Mouse (Mus musculus) heart, embryonic 14.5 days (tissue): ENCODE measurements around the gene Xdh. TPM values are rescaled to one million over a fixed set of nuclear protein-coding genes. Genes with fewer than 3 reads are reported as not detected.

Source experiments
- ATAC-seq: fragments of 200-750 bp; cut with Nextera tagmentation; 2 replicates; pipeline ENCODE4 v1.8.0; 2017; ENCODE audit warnings: low read depth, moderate TSS enrichment; ENCODE audit not compliant: insufficient number of reproducible peaks, insufficient read depth, low FRiP score
- H3K27ac ChIP-seq, 2 experiments: fragments of 200-500 bp in 1 of 2; fragments of 300-500 bp in 1 of 2; sonication (generic) in 1 of 2; replicated peaks in 1 of 2; 2 replicates each; pipeline ENCODE4 v1.5.1; 2012 to 2014; ENCODE audit warnings: low read depth in 2 of 2, low read length in 2 of 2, control low read depth in 1 of 2, mild to moderate bottlenecking in 1 of 2, mixed read lengths in 1 of 2; ENCODE audit not compliant: control insufficient read depth in 1 of 2, insufficient read depth in 1 of 2
- H3K27me3 ChIP-seq: fragments of 300-500 bp; sonication (generic); 2 replicates; pipeline ENCODE4 v1.6.1; 2014; ENCODE audit warnings: mild to moderate bottlenecking, low read length, control low read depth; ENCODE audit not compliant: control insufficient read depth, insufficient read depth
- H3K36me3 ChIP-seq: fragments of 300-500 bp; sonication (generic); 2 replicates; pipeline ENCODE4 v1.6.1; 2014; ENCODE audit warnings: mild to moderate bottlenecking, control low read depth, low read length, mixed read lengths; ENCODE audit not compliant: control insufficient read depth, insufficient read depth
- H3K4me1 ChIP-seq, 2 experiments: fragments of 200-500 bp in 1 of 2; fragments of 300-500 bp in 1 of 2; sonication (generic) in 1 of 2; 2 replicates each; pipeline ENCODE4 v1.6.1; 2012 to 2014; ENCODE audit warnings: low read length in 2 of 2, control low read depth in 1 of 2, mixed read lengths in 1 of 2; ENCODE audit not compliant: control insufficient read depth in 2 of 2, insufficient read depth in 2 of 2
- H3K4me2 ChIP-seq: fragments of 300-500 bp; sonication (generic); 2 replicates; pipeline ENCODE4 v1.6.1; 2014; ENCODE audit warnings: mild to moderate bottlenecking, low read length
- H3K4me3 ChIP-seq, 2 experiments: fragments of 200-500 bp in 1 of 2; fragments of 300-500 bp in 1 of 2; sonication (generic) in 1 of 2; 2 replicates each; pipeline ENCODE4 v1.5.1; 2012 to 2014; ENCODE audit warnings: low read length in 2 of 2, mild to moderate bottlenecking in 2 of 2, control low read depth in 1 of 2, low read depth in 1 of 2, moderate library complexity in 1 of 2; ENCODE audit not compliant: control insufficient read depth in 1 of 2, insufficient read depth in 1 of 2
- H3K9ac ChIP-seq: fragments of 300-500 bp; sonication (generic); 2 replicates; pipeline ENCODE4 v1.6.1; 2014; ENCODE audit warnings: mild to moderate bottlenecking, low read length
- H3K9me3 ChIP-seq: fragments of 300-500 bp; sonication (generic); 2 replicates; pipeline ENCODE4 v1.6.1; 2016; ENCODE audit warnings: low read length, control low read depth; ENCODE audit not compliant: control insufficient read depth
- WGBS: fragments of 180-500 bp; shearing (Covaris S2); extraction: QIAGEN DNeasy Blood & Tissue Kit; methylation state at CpG from one replicate; pipeline ENCODE4 v1.1.7; 2014; 5-methylcytosine and 5-hydroxymethylcytosine counted together
- polyA plus RNA-seq: library from polyadenylated mRNA; unstranded; fragments of >200 nt; fragmentation: Nextera tagmentation; extraction: Ambion mirVana; gene quantifications from 2 replicates; pipeline ENCODE4 v1.2.1, GENCODE M21; 2014

Gene Xdh
- polyA plus RNA-seq, 1 experiment from 2014 or later = 0.96 TPM

DNA sequence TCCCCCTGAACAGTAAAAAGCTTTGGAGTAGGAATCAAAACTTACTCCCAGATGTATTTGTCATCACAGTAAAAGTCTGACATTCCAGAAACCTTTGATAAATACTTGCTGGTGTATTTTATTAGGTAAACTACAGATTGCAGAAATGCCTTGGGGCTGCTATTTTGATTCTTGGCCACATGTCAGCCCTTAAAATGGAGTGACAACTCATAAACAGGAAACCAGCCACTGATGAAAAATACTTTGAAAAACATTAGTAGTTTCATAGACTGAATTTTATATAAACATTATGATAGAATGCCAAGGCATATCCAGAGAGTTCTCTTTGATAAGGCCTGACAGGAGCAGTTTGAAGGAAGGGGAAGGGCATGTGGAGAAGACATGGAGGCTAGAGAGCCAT, 26.1 kb upstream of the Xdh start:
- Histone ChIP-seq H3K9ac (no peak overlapping the region), H3K36me3 (no peaks in the 10 kb centered on the region), H3K9me3 (no peaks in the 10 kb centered on the region), H3K4me3 (no peak overlapping the region), H3K27ac (no peak overlapping the region), H3K4me1 (no peaks in the 10 kb centered on the region), H3K4me2 (no peak overlapping the region), H3K27me3 (no peaks in the 10 kb centered on the region)
- no peak for ATAC-seq

DNA sequence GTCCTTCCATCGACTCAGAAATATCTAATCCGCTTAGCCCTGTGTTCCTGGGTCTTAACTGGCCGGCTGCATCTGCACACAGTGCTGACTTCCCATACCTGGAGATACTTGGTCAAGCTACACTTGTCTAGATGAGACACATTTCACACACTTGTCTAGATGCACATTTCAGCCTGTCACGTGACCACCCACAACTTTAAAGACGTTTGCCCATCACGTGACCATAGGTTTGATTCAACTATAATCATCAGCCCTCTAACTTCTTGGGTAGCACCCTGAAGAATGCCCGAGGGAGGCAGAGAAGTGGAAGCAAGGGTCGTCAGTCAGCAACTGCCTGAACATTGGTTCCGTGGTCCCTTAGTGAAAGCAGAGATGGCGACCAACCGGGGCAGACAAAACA, 22.7 kb upstream of the Xdh start:
- ATAC-seq = no peak
- WGBS = 82% methylated on average over 11 of the region's 11 CpGs
- Histone ChIP-seq H3K36me3 (no peaks in the 10 kb centered on the region), H3K9ac (no peak overlapping the region), H3K4me1 (peaks cover 3 to 6% of the 10 kb centered on the region in 2 experiments; a peak in 3 of 4 replicates), H3K4me2 (no peak overlapping the region), H3K4me3 (no peak overlapping the region), H3K27ac (no peak overlapping the region), H3K9me3 (no peaks in the 10 kb centered on the region), H3K27me3 (no peaks in the 10 kb centered on the region)

DNA sequence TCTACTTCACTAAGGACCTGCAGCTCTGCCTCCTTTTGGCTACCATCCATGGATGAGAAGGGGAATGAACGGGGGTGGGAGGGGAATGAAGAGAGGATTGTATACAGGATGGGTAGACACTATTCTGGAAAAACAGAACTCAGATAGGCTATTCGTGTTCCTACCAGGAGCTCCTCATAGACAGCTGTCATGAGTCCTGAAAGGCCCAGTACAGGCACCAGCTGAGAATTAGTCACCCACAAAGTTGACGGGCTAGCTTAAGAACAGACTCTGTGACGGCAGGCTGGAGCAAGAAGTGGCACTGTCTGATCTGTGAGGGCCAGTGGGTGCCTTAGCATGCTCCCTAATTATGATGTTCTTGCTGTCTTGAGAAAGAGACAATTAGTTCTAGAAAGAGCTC, 21.3 kb upstream of the Xdh start:
- 74% methylated on average over 4 of the region's 4 CpGs for WGBS

DNA sequence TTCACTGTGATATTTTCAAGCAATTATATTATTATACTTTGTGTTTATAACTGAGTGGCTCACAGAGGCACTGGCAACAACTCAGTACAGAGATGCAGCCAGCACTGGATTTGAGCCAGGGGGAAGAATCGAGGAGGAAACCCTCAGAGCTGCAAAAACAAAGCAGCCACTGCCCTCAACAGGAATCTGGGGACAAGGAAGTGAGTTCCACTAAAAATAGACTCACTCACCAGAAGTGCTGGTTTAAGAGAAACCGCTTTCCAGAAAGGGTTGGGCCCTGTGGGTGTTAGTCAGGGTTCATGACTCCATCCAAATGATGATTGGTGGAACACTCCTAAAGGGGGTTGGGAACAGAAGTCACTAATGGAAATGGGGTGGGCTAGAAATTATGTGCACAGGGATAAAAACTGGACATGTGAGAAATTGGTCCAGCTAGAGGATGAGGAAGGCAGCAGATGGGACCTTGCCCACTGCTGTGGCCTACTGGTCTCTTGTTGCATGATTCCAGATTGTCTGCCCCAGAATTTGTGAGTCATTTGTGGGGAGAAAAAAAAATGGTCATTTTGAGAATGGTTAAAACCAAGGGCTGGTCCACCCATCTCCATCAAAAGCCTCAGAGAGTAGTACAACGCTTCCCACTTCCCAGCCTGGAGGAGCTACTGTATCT, 20.5 kb upstream of the Xdh start:
- ATAC-seq = no peak
- 0 out of 4 replicates have a peak overlapping the region, but pooled peaks of 1 of the 2 experiments have one; percentile 16 for H3K27ac ChIP-seq
- 30% methylated on average over 3 of the region's 3 CpGs for WGBS

More for the DNA sequence above, 21.3 kb upstream of the Xdh start:
- no peak for ATAC-seq
- Histone ChIP-seq H3K27ac (no peak overlapping the region), H3K4me3 (no peak overlapping the region), H3K27me3 (no peaks in the 10 kb centered on the region), H3K36me3 (no peaks in the 10 kb centered on the region), H3K9ac (no peak overlapping the region), H3K9me3 (no peaks in the 10 kb centered on the region), H3K4me2 (no peak overlapping the region), H3K4me1 (peaks cover 3 to 6% of the 10 kb centered on the region in 2 experiments; a peak in 3 of 4 replicates)

DNA sequence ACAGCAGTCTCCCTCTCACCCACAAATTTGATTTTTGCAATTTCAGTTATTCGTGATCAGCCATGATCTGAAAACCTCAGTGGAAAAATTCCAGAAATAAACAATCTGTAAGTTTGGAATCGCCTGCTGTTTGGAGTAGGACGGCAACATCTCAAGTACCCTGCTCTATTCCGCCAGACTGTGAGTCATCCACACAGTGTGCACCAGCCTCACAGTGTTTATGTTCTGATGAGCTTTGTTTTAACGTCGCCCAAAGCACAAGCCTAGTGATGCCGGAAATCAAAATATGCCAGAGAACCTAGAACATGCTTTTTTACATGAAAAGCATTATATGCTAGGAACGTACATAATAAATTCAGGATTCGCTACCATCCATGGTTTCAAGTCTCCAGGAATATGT, 14.9 kb upstream of the Xdh start:
- H3K4me2 ChIP-seq = no peak overlapping the region
- H3K9ac ChIP-seq = no peak overlapping the region
- H3K36me3 ChIP-seq = no peaks in the 10 kb centered on the region
- H3K9me3 ChIP-seq = no peaks in the 10 kb centered on the region
- 74% methylated on average over 9 of the region's 9 CpGs for WGBS
- no peaks in the 10 kb centered on the region for H3K4me1 ChIP-seq
- H3K27ac ChIP-seq = no peak overlapping the region
- ATAC-seq = no peak
- no peaks in the 10 kb centered on the region for H3K27me3 ChIP-seq
- no peak overlapping the region for H3K4me3 ChIP-seq

More for the DNA sequence above, 20.5 kb upstream of the Xdh start:
- no peak overlapping the region for H3K9ac ChIP-seq
- peaks cover 3 to 6% of the 10 kb centered on the region in 2 experiments; a peak in 3 of 4 replicates for H3K4me1 ChIP-seq
- H3K4me2 ChIP-seq = no peak overlapping the region
- no peaks in the 10 kb centered on the region for H3K36me3 ChIP-seq
- no peaks in the 10 kb centered on the region for H3K9me3 ChIP-seq
- H3K4me3 ChIP-seq = no peak overlapping the region
- no peaks in the 10 kb centered on the region for H3K27me3 ChIP-seq

DNA sequence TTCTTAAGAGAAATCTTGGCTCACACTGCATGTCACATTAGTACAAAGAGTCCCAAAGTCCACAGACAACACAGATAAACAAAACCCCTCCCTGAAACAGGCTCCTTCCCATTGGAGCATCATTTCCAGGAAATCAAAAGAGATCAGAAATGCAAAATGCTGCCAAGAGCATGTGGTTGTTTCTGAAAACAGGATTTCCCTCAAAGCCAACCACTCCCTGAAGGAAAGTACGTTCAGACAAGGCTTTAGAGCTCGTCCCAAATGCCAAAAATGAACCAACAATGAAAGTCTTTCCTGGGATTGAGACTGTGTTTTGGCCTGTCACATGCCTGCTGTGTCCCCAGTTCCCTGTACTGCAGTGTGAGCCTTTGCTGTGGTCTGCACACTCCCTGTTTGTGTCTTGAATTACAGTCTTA, 12.6 kb upstream of the Xdh start:
- H3K4me3 ChIP-seq = no peak overlapping the region
- H3K36me3 ChIP-seq = no peaks in the 10 kb centered on the region
- no peak overlapping the region for H3K4me2 ChIP-seq
- no peak overlapping the region for H3K9ac ChIP-seq
- WGBS = 42% methylated on average over 2 of the region's 2 CpGs
- peak overlapping the region; percentile 12 to 33; a peak in 1 of 4 replicates for H3K27ac ChIP-seq
- H3K4me1 ChIP-seq = no peaks in the 10 kb centered on the region
- no peaks in the 10 kb centered on the region for H3K9me3 ChIP-seq
- no peaks in the 10 kb centered on the region for H3K27me3 ChIP-seq
- no peak for ATAC-seq

DNA sequence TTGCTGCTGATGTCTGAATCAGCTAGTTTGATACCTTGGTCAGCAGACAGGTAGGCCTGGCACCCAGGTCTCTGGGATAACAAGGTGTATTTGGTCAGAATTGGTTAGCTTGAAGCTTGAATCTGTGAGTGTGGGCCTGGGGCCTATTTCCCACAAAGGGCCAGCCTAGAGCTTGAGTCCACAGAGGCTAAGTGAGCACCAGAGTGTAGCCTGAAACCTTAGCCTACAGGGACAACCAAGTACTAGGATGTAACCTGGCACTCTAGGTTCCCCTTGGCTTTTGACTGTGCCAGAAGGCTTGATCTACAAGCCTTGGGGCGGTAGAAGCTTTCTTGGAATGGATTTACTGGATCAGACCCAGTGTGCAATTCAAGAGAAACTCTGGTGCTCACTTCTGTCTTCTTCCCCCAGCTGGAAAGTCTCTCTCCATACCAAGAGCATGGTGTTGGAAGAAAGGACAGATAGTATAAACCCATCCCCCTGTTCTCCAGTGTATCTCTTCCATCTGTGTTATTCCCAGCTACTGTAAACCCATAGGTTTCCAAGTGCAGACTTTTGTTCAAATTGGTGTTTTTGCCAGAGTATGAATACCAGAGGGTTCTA, 11.9 kb upstream of the Xdh start:
- Histone ChIP-seq H3K4me2 (no peak overlapping the region), H3K27ac (no peak overlapping the region), H3K4me1 (no peaks in the 10 kb centered on the region), H3K4me3 (no peak overlapping the region), H3K36me3 (no peaks in the 10 kb centered on the region), H3K9me3 (no peaks in the 10 kb centered on the region), H3K9ac (no peak overlapping the region), H3K27me3 (no peaks in the 10 kb centered on the region)
- no peak for ATAC-seq
- WGBS = 64% methylated on average over 1 of the region's 1 CpGs
